Mouse (Mus musculus) small intestine, adult 2 months (tissue): Measurements from ENCODE around the gene Olfm3. TPM values are rescaled to one million over a fixed set of nuclear protein-coding genes. Genes with fewer than 3 reads are reported as not detected.

ENCODE experiments used
- H3K27ac ChIP-seq: fragments of 200-500 bp; 2 replicates; pipeline ENCODE4 v1.5.1; 2012; ENCODE audit warnings: low read depth, low read length, control low read depth, inconsistent platforms; ENCODE audit not compliant: insufficient read depth
- H3K27me3 ChIP-seq: fragments of 200-500 bp; 2 replicates; pipeline ENCODE4 v1.6.1; 2012; ENCODE audit warnings: mild to moderate bottlenecking, moderate library complexity, low read length, inconsistent platforms; ENCODE audit not compliant: control insufficient read depth, insufficient read depth
- H3K36me3 ChIP-seq: fragments of 200-500 bp; 2 replicates; pipeline ENCODE4 v1.6.1; 2012; ENCODE audit warnings: mild to moderate bottlenecking, low read length, control low read depth, inconsistent platforms; ENCODE audit not compliant: control insufficient read depth, insufficient read depth
- H3K4me1 ChIP-seq: fragments of 200-500 bp; 2 replicates; pipeline ENCODE4 v1.6.1; 2012; ENCODE audit warnings: low read length, inconsistent platforms, mixed read lengths; ENCODE audit not compliant: control insufficient read depth, insufficient read depth, insufficient read length
- H3K4me3 ChIP-seq: fragments of 200-500 bp; 2 replicates; pipeline ENCODE4 v1.5.1; 2012; ENCODE audit warnings: low read depth, mild to moderate bottlenecking, control low read depth, inconsistent platforms, low read length, moderate library complexity
- CTCF ChIP-seq: fragments of 200-500 bp; IDR thresholded peaks from 2 replicates; pipeline ENCODE4 v1.5.1; 2012; ENCODE audit warnings: low read depth, mild to moderate bottlenecking, control low read depth, inconsistent platforms, low read length, moderate library complexity, mixed read lengths; ENCODE audit not compliant: insufficient replicate concordance, insufficient read length; ENCODE audit errors: extremely low read depth
- POLR2A ChIP-seq: fragments of 200-500 bp; IDR thresholded peaks from 2 replicates; pipeline ENCODE4 v1.6.1; 2012; ENCODE audit warnings: low read depth, mild to moderate bottlenecking, control low read depth, inconsistent platforms, low read length, moderate library complexity
- WGBS: fragments of 180-500 bp; shearing (Covaris S2); methylation state at CpG from one replicate; pipeline ENCODE4 v1.1.7; 2018; 5-methylcytosine and 5-hydroxymethylcytosine counted together
- polyA plus RNA-seq: library from polyadenylated mRNA; depleted of rRNA; stranded (reverse); fragments of >200 nt; gene quantifications from 2 replicates; pipeline ENCODE4 v1.2.3, GENCODE M21; 2012

Olfm3 gene
- polyA plus RNA-seq, 1 experiment: not detected

DNA sequence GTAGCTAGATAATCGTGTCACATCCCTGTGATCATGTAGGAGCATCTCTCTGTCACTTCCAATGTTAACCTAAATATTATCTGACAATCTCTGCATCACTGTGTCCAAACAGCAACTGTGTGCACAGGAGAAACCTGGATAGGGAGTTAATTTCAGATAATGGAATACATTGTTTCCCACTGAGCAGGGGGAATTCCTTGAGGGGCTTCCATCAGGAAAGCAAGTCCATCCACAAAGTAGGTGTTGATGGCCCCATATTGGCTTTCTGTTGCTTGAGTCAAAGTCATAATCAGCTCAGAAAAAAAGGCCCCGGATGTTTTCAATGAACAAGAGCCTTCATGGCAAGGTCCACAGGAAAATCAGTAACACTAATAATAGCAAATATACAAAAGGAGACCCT is 26.9 kb downstream of the Olfm3 start:
- no peak overlapping the region for H3K27ac ChIP-seq
- H3K36me3 ChIP-seq: no peaks in the 10 kb centered on the region
- 63% methylated on average over 2 of the region's 2 CpGs for WGBS
- H3K4me1 ChIP-seq: no peaks in the 10 kb centered on the region
- no peak for TF ChIP-seq POLR2A
- TF ChIP-seq CTCF: no peak
- H3K27me3 ChIP-seq: no peaks in the 10 kb centered on the region
- H3K4me3 ChIP-seq: no peak overlapping the region

DNA sequence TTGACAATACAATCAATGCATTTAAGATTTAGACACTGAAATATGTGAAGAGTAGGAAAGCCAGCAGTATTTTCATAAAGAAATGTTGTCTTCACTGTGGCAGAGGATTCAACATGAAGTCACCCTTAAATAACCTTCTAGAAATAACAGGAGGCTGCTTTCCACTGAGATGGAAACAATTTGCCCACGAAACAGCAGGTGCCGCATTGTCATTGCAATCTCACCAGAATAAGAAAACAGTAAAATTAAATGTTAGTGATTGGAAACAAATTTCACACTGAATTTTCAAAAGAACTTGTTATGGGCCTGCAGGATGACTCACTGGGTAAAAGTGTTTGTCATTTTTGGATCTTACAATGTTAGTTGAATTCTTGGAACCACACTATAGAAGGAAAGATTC is 29.0 kb downstream of the Olfm3 start:
- TF ChIP-seq CTCF: no peak
- no peak overlapping the region for H3K27ac ChIP-seq
- no peaks in the 10 kb centered on the region for H3K27me3 ChIP-seq
- H3K4me1 ChIP-seq: no peaks in the 10 kb centered on the region
- H3K36me3 ChIP-seq: no peaks in the 10 kb centered on the region
- 88% methylated on average over 2 of the region's 2 CpGs for whole genome bisulfite sequencing
- no peak overlapping the region for H3K4me3 ChIP-seq

DNA sequence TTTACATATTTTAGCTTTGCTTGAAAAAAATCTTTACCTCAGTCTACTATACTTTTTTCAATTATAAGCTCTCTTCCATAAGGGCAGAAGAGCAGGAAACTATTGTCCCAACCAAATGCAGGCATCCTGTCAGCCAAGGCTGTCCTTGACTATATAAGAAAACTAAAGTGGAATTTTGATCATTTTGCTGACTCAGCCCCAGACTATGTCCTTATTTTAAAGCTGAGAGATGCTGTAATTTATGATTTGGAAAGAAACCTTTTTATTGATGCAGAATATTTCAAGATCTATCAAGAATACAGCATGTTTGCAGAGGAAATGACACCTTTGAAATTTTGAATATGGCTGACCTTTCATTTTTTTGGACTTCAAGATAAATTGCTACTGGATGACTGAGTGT is 51.0 kb downstream of the Olfm3 start:
- Histone ChIP-seq H3K27me3 (no peaks in the 10 kb centered on the region), H3K27ac (no peak overlapping the region), H3K4me3 (no peak overlapping the region), H3K4me1 (no peaks in the 10 kb centered on the region), H3K36me3 (no peaks in the 10 kb centered on the region)
- TF ChIP-seq CTCF: no peak
- no peak for TF ChIP-seq POLR2A

DNA sequence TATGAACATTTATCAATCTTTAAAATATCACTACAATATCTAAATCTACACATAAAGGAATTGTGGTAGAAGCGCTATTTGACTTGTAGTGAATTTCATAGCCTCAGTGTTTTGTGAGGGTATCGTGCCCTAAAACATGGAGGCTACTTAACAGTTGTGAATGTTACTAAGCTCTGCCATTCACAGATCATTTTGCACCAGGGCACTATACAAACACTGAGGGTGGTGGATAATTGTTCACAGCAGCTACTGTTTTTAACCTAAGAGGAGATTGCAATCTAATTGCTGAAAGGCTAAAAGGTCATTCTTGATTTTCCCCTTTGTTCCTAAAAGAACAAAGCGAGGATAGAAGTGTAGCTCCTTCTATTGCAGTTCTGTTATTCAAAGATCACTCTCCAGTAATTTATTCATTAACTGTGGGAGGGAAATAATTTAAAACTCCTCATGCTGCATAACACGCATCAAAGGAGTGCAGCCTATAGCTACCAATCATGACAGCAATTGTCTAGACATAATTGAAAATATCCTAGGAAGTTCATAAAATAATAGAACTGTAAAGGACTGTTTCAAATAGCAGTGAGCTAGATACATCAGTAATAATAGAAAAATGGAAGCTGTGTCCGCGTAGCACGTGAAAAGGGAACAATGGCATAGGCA is 55.6 kb downstream of the Olfm3 start:
- H3K4me1 ChIP-seq: no peaks in the 10 kb centered on the region
- TF ChIP-seq CTCF (no peak), POLR2A (no peak)
- H3K36me3 ChIP-seq: no peaks in the 10 kb centered on the region
- no peaks in the 10 kb centered on the region for H3K27me3 ChIP-seq
- no peak overlapping the region for H3K27ac ChIP-seq
- WGBS: 79% methylated on average over 7 of the region's 7 CpGs
- no peak overlapping the region for H3K4me3 ChIP-seq

DNA sequence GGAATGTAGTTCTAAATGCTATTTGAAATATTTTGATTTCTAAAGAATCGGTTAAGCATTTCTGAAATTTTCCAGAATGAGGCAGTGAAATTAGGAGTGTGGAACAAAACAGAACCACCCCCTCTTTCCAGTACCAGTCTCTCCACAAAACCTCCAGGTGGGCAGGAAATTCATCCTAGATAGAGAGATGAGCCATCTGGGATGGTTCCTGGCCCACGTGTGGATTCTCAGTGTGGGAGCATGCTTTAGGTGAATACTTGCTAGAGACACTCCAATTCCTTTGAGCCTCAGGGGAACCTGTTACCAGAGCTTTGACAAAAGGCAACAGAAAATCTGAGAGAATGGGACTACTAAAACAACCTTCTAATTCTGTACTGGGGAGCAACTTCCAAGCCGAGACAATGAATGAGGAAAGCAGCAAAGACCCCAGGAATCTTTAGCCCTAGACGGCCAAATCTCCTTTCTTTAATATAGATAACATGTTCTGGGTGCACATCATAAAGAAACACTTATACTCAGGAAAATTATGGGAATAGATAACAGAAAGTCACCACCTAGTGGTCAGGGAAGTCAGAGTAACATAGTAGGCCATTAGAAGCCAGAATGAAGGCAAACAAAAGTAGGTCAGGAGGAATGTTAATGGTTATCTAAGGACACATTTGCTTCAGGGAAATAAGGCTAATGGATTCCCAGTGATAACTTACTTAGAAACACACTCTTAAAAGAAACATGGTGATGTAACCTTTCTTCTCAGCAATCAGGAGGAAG is 58.6 kb downstream of the Olfm3 start:
- Histone ChIP-seq H3K36me3 (no peaks in the 10 kb centered on the region), H3K27me3 (no peaks in the 10 kb centered on the region), H3K27ac (no peak overlapping the region), H3K4me1 (no peaks in the 10 kb centered on the region), H3K4me3 (no peak overlapping the region)
- WGBS: 69% methylated on average over 4 of the region's 4 CpGs
- TF ChIP-seq POLR2A (no peak), CTCF (no peak)

DNA sequence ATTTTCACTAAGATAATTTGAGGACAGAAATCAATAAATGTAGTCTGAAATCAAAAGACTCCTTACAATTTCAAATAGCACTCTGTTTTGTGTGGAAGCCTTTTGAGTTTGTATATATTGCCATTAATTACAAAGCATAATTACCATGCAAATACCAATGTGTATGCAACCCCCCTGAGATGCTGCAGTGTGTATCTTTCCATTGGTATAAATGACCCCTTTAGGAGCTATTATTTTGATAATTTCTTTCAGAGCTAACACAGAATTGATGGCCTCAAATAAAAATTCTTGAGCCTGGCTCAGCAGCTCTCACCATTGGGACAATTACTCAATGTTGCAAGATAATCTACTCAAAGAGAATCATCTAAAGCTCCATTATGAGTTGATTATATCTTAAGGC is 67.3 kb downstream of the Olfm3 start:
- Histone ChIP-seq H3K27me3 (no peaks in the 10 kb centered on the region), H3K4me3 (no peak overlapping the region), H3K4me1 (no peaks in the 10 kb centered on the region), H3K36me3 (no peaks in the 10 kb centered on the region), H3K27ac (no peak overlapping the region)
- no peak for TF ChIP-seq CTCF
- no peak for TF ChIP-seq POLR2A

DNA sequence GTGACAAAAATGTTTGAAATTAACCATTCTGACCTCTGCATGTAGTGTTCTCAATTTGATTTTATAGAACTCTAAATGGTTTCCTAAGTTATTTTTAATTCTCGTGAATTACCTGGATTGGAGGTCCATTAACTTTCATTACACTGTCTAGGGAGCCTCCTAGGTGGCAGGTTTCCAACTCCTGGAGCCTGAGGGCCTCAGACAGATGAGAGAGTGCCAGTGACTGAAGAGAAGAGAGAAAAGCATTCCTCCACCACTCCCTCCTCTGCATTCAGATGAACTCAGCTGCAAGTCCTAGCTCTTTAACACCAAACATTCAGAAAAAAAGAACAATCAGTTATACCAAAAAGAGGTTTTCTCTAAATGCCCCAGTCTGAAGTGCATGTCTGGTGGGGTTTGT is 68.6 kb downstream of the Olfm3 start:
- Histone ChIP-seq H3K27me3 (no peaks in the 10 kb centered on the region), H3K4me3 (no peak overlapping the region), H3K36me3 (no peaks in the 10 kb centered on the region), H3K4me1 (no peaks in the 10 kb centered on the region), H3K27ac (no peak overlapping the region)
- no peak for TF ChIP-seq CTCF
- no peak for TF ChIP-seq POLR2A
- 50% methylated on average over 1 of the region's 1 CpGs for WGBS
